Mouse (Mus musculus) intestine, embryonic 14.5 days (tissue): ENCODE results near the gene 4933425L06Rik. TPM values are rescaled to one million over a fixed set of nuclear protein-coding genes. Genes with fewer than 3 reads are reported as not detected.

Experiments used
- ATAC-seq: fragments of 200-750 bp; cut with Nextera tagmentation; replicated peaks from 2 replicates; pipeline ENCODE4 v1.8.0; 2017; ENCODE audit warnings: low read depth, moderate number of reproducible peaks, moderate TSS enrichment, moderate library complexity; ENCODE audit not compliant: low FRiP score, low TSS enrichment
- DNase-seq: peaks from one replicate; pipeline ENCODE4 v3.0.0-alpha.2; 2018; ENCODE audit warnings: low spot score
- H3K27ac ChIP-seq: fragments of 300-500 bp; sonication (generic); 2 replicates; pipeline ENCODE4 v1.5.1; 2014; ENCODE audit warnings: low read depth, mild to moderate bottlenecking, control low read depth
- H3K27me3 ChIP-seq: fragments of 300-500 bp; sonication (generic); replicated peaks from 2 replicates; pipeline ENCODE4 v1.6.1; 2014; ENCODE audit warnings: low read length, control low read depth; ENCODE audit not compliant: control insufficient read depth, insufficient read depth
- H3K36me3 ChIP-seq: fragments of 300-500 bp; sonication (generic); 2 replicates; pipeline ENCODE4 v1.6.1; 2014; ENCODE audit warnings: low read length, control low read depth; ENCODE audit not compliant: control insufficient read depth, insufficient read depth
- H3K4me1 ChIP-seq: fragments of 300-500 bp; sonication (generic); replicated peaks from 2 replicates; pipeline ENCODE4 v1.6.1; 2014; ENCODE audit warnings: low read length, control low read depth, mixed read lengths; ENCODE audit not compliant: control insufficient read depth, insufficient read depth
- H3K4me2 ChIP-seq: fragments of 300-500 bp; sonication (generic); 2 replicates; pipeline ENCODE4 v1.6.1; 2014; ENCODE audit warnings: low read length
- H3K4me3 ChIP-seq: fragments of 300-500 bp; sonication (generic); 2 replicates; pipeline ENCODE4 v1.5.1; 2014; ENCODE audit warnings: low read depth, low read length, control low read depth, mixed read lengths
- H3K9ac ChIP-seq: fragments of 300-500 bp; sonication (generic); 2 replicates; pipeline ENCODE4 v1.6.1; 2014; ENCODE audit warnings: mild to moderate bottlenecking, low read length
- H3K9me3 ChIP-seq: fragments of 300-500 bp; sonication (generic); 2 replicates; pipeline ENCODE4 v1.6.1; 2016; ENCODE audit warnings: low read length, control low read depth; ENCODE audit not compliant: control insufficient read depth
- WGBS: fragments of 180-500 bp; shearing (Covaris S2); extraction: QIAGEN DNeasy Blood & Tissue Kit; methylation state at CpG from one replicate; pipeline ENCODE4 v1.1.7; 2014; 5-methylcytosine and 5-hydroxymethylcytosine counted together
- polyA plus RNA-seq: library from polyadenylated mRNA; unstranded; fragments of >200 nt; fragmentation: Nextera tagmentation; extraction: Ambion mirVana; gene quantifications from 2 replicates; pipeline ENCODE4 v1.2.1, GENCODE M21; 2014

4933425L06Rik gene
- polyA plus RNA-seq, 1 experiment from 2014 or later, result not detected

GRCm38 (mm10) chr13:105104385-105104784, 22.5 kb downstream of the 4933425L06Rik start:
- DNase-seq (no peak), ATAC-seq (no peak)
- Histone ChIP-seq H3K4me1 (no peaks in the 10 kb centered on the region), H3K9ac (no peak overlapping the region), H3K4me2 (no peak overlapping the region), H3K9me3 (no peaks in the 10 kb centered on the region), H3K27me3 (no peaks in the 10 kb centered on the region), H3K36me3 (no peaks in the 10 kb centered on the region), H3K27ac (no peak overlapping the region), H3K4me3 (no peak overlapping the region)
- 82% methylated on average over 2 of the region's 2 CpGs for WGBS

GRCm38 (mm10) chr13:105111599-105111998, 29.7 kb downstream of the 4933425L06Rik start:
- DNase-seq (no peak), ATAC-seq (no peak)
- Histone ChIP-seq H3K4me1 (no peaks in the 10 kb centered on the region), H3K27me3 (no peaks in the 10 kb centered on the region), H3K9me3 (no peaks in the 10 kb centered on the region), H3K4me2 (no peak overlapping the region), H3K9ac (no peak overlapping the region), H3K27ac (no peak overlapping the region), H3K36me3 (no peaks in the 10 kb centered on the region), H3K4me3 (no peak overlapping the region)
- 85% methylated on average over 6 of the region's 6 CpGs for WGBS

- Histone ChIP-seq H3K4me2 (no peak overlapping the region), H3K27me3 (no peaks in the 10 kb centered on the region), H3K9me3 (no peaks in the 10 kb centered on the region), H3K9ac (no peak overlapping the region), H3K4me3 (no peak overlapping the region), H3K36me3 (no peaks in the 10 kb centered on the region), H3K27ac (no peak overlapping the region), H3K4me1 (no peaks in the 10 kb centered on the region)
- DNase-seq, result no peak
- ATAC-seq, result no peak
These were observed 39.7 kb downstream of the 4933425L06Rik start for GRCm38 (mm10) chr13:105121617-105122016.

GRCm38 (mm10) chr13:105122092-105122491, 40.2 kb downstream of the 4933425L06Rik start:
- H3K4me3 ChIP-seq, result no peak overlapping the region
- no peak overlapping the region for H3K27ac ChIP-seq
- no peak overlapping the region for H3K4me2 ChIP-seq
- H3K9me3 ChIP-seq, result no peaks in the 10 kb centered on the region
- H3K36me3 ChIP-seq, result no peaks in the 10 kb centered on the region
- 82% methylated on average over 3 of the region's 3 CpGs for WGBS
- no peaks in the 10 kb centered on the region for H3K27me3 ChIP-seq
- no peaks in the 10 kb centered on the region for H3K4me1 ChIP-seq
- ATAC-seq, result no peak
- DNase-seq, result no peak
- H3K9ac ChIP-seq, result no peak overlapping the region

GRCm38 (mm10) chr13:105130080-105130479, 48.2 kb downstream of the 4933425L06Rik start:
- Histone ChIP-seq H3K36me3 (no peaks in the 10 kb centered on the region), H3K9ac (no peak overlapping the region), H3K27ac (no peak overlapping the region), H3K9me3 (no peaks in the 10 kb centered on the region), H3K4me1 (no peaks in the 10 kb centered on the region), H3K4me2 (no peak overlapping the region), H3K4me3 (no peak overlapping the region), H3K27me3 (no peaks in the 10 kb centered on the region)
- ATAC-seq, result no peak
- DNase-seq, result no peak
- WGBS, result 80% methylated on average over 6 of the region's 6 CpGs

GRCm38 (mm10) chr13:105132370-105132769, 50.4 kb downstream of the 4933425L06Rik start:
- no peak overlapping the region for H3K9ac ChIP-seq
- H3K36me3 ChIP-seq, result no peaks in the 10 kb centered on the region
- H3K27me3 ChIP-seq, result no peaks in the 10 kb centered on the region
- DNase-seq (no peak), ATAC-seq (no peak)
- H3K27ac ChIP-seq, result no peak overlapping the region
- H3K4me2 ChIP-seq, result no peak overlapping the region
- H3K4me1 ChIP-seq, result no peaks in the 10 kb centered on the region
- no peak overlapping the region for H3K4me3 ChIP-seq
- H3K9me3 ChIP-seq, result no peaks in the 10 kb centered on the region
- WGBS, result 68% methylated on average over 6 of the region's 6 CpGs

- Histone ChIP-seq H3K27me3 (no peaks in the 10 kb centered on the region), H3K4me1 (no peaks in the 10 kb centered on the region), H3K9me3 (no peaks in the 10 kb centered on the region), H3K9ac (no peak overlapping the region), H3K27ac (no peak overlapping the region), H3K4me3 (no peak overlapping the region), H3K4me2 (no peak overlapping the region), H3K36me3 (no peaks in the 10 kb centered on the region)
- DNase-seq, result no peak
- 87% methylated on average over 2 of the region's 2 CpGs for WGBS
- no peak for ATAC-seq
These were observed 50.9 kb downstream of the 4933425L06Rik start for GRCm38 (mm10) chr13:105132776-105133175.

- DNase-seq, result no peak
- Histone ChIP-seq H3K27ac (no peak overlapping the region), H3K4me3 (no peak overlapping the region), H3K4me1 (no peaks in the 10 kb centered on the region), H3K9me3 (no peaks in the 10 kb centered on the region), H3K9ac (no peak overlapping the region), H3K27me3 (no peaks in the 10 kb centered on the region), H3K36me3 (no peaks in the 10 kb centered on the region), H3K4me2 (no peak overlapping the region)
- 55% methylated on average over 5 of the region's 5 CpGs for WGBS
- ATAC-seq, result no peak
These were observed 52.5 kb downstream of the 4933425L06Rik start for GRCm38 (mm10) chr13:105134397-105134796.

GRCm38 (mm10) chr13:105139881-105140280, 58.0 kb downstream of the 4933425L06Rik start:
- DNase-seq (no peak), ATAC-seq (no peak)
- Histone ChIP-seq H3K27ac (no peak overlapping the region), H3K9ac (no peak overlapping the region), H3K4me3 (no peak overlapping the region), H3K36me3 (no peaks in the 10 kb centered on the region), H3K27me3 (no peaks in the 10 kb centered on the region), H3K9me3 (no peaks in the 10 kb centered on the region), H3K4me1 (no peaks in the 10 kb centered on the region), H3K4me2 (no peak overlapping the region)
- WGBS, result 63% methylated on average over 4 of the region's 4 CpGs
